Mouse (Mus musculus): Measurements from ENCODE around the gene Rnf207.

The Rnf207 gene

GRCm38 (mm10) chr4:152273621-152274236, 45.1 kb downstream of the Rnf207 start, which contains the start of gene Gpr153:
Gene Gpr153 (plus strand): TSS chr4:152274232.
- POLR2A ChIA-PET = interaction anchor here in 3 of 4 experiments (0.6 to 1.4 kb wide), 7 partner anchors 9 to 135 kb away, joined by 3 to 5 read pairs (median 3); no protein-coding TSS in a partner anchor
- CTCF ChIA-PET = interaction anchor here in 3 of 4 experiments (0.8 to 5.3 kb wide), 11 partner anchors 8 to 104 kb away, joined by 3 to 50 read pairs (median 3); partner anchors contain the start of gene Rpl22 (in 1 of the 3)

- CTCF ChIA-PET = interaction anchor here in 3 of 4 experiments (0.5 to 5.3 kb wide), 14 partner anchors 9 to 421 kb away, joined by 3 to 50 read pairs (median 4); no protein-coding TSS in a partner anchor
- POLR2A ChIA-PET = interaction anchor here in 3 of 4 experiments (0.6 to 2.4 kb wide), 7 partner anchors 9 to 1378 kb away, joined by 3 to 9 read pairs (median 4); no protein-coding TSS in a partner anchor
These were observed 45.6 kb downstream of the Rnf207 start for GRCm38 (mm10) chr4:152273191-152273590.

- ChIA-PET POLR2A (interaction anchor here (0.5 to 2.4 kb wide), 11 partner anchors 8 to 1377 kb away, joined by 3 to 9 read pairs (median 4); no protein-coding TSS in a partner anchor), CTCF (interaction anchor here (0.5 to 5.3 kb wide), 16 partner anchors 8 to 1402 kb away, joined by 3 to 50 read pairs (median 4); no protein-coding TSS in a partner anchor)
These were observed 46.2 kb downstream of the Rnf207 start for GRCm38 (mm10) chr4:152272449-152273049.

GRCm38 (mm10) chr4:152272006-152272405, 46.8 kb downstream of the Rnf207 start:
- ChIA-PET POLR2A (interaction anchor here (0.5 to 2.4 kb wide), 8 partner anchors 9 to 741 kb away, joined by 3 to 9 read pairs (median 4); no protein-coding TSS in a partner anchor), CTCF (interaction anchor here in 3 of 4 experiments (0.6 to 5.3 kb wide), 8 partner anchors 8 to 1401 kb away, joined by 3 to 50 read pairs (median 5); no protein-coding TSS in a partner anchor)

- POLR2A ChIA-PET = interaction anchor here in 2 of 4 experiments (1.4 to 2.4 kb wide), 2 partner anchors 9 to 10 kb away, joined by 4 to 9 read pairs; no protein-coding TSS in a partner anchor
- CTCF ChIA-PET = interaction anchor here in 1 of 4 experiments (1.4 kb wide), 1 partner anchor 62 kb away, joined by 3 read pairs; no protein-coding TSS in a partner anchor
These were observed 47.5 kb downstream of the Rnf207 start for GRCm38 (mm10) chr4:152271334-152271733.

GRCm38 (mm10) chr4:152270599-152270998, 48.2 kb downstream of the Rnf207 start:
- ChIA-PET CTCF (interaction anchor here in 2 of 4 experiments (0.5 to 1.3 kb wide), 2 partner anchors 44 to 58 kb away, joined by 3 to 4 read pairs; no protein-coding TSS in a partner anchor), POLR2A (interaction anchor here in 1 of 4 experiments (2.4 kb wide), 1 partner anchor 9 kb away, joined by 9 read pairs; no protein-coding TSS in a partner anchor)

- ChIA-PET CTCF (interaction anchor here in 2 of 4 experiments (0.7 to 1.3 kb wide), 3 partner anchors 12 to 131 kb away, joined by 3 read pairs; no protein-coding TSS in a partner anchor), POLR2A (no interaction called here)
These were observed 48.8 kb downstream of the Rnf207 start for GRCm38 (mm10) chr4:152269967-152270366.

GRCm38 (mm10) chr4:152267748-152268369, 50.9 kb downstream of the Rnf207 start:
- ChIA-PET CTCF (interaction anchor here in 2 of 4 experiments (0.8 to 1.5 kb wide), 5 partner anchors 9 to 118 kb away, joined by 3 to 4 read pairs (median 3); partner anchors contain the start of gene Rnf207 (in 1 of the 2)), POLR2A (interaction anchor here in 1 of 4 experiments (0.6 kb wide), 1 partner anchor 40 kb away, joined by 3 read pairs; no protein-coding TSS in a partner anchor)

GRCm38 (mm10) chr4:152266236-152266895, 52.4 kb downstream of the Rnf207 start:
- CTCF ChIA-PET = interaction anchor here (0.5 to 6.4 kb wide), 10 partner anchors 8 to 168 kb away, joined by 3 to 50 read pairs (median 5); partner anchors contain the start of gene Gpr153 (in 1 of the 4)
- POLR2A ChIA-PET = interaction anchor here in 2 of 4 experiments (1.2 to 1.4 kb wide), 2 partner anchors 52 to 89 kb away, joined by 3 to 4 read pairs; partner anchors contain the start of gene Acot7 (in 1 of the 2)

GRCm38 (mm10) chr4:152265791-152266190, 53.0 kb downstream of the Rnf207 start:
- ChIA-PET POLR2A (interaction anchor here in 2 of 4 experiments (1.1 to 1.4 kb wide), 3 partner anchors 18 to 88 kb away, joined by 3 to 4 read pairs (median 3); partner anchors contain the start of gene Acot7 (in 1 of the 2)), CTCF (interaction anchor here (0.5 to 6.4 kb wide), 20 partner anchors 8 to 262 kb away, joined by 3 to 50 read pairs (median 3); partner anchors contain the start of gene Gpr153 (in 2 of the 4))

GRCm38 (mm10) chr4:152264867-152265568, 53.8 kb downstream of the Rnf207 start:
- ChIA-PET POLR2A (interaction anchor here in 1 of 4 experiments (0.5 to 1.4 kb wide), 5 partner anchors 8 to 1158 kb away, joined by 3 to 4 read pairs (median 3); partner anchors contain the start of gene Acot7), CTCF (interaction anchor here (0.5 to 6.4 kb wide), 19 partner anchors 9 to 262 kb away, joined by 3 to 50 read pairs (median 4); partner anchors contain the start of gene Gpr153 (in 2 of the 4))

GRCm38 (mm10) chr4:152264177-152264530, 54.6 kb downstream of the Rnf207 start:
- CTCF ChIA-PET = interaction anchor here in 2 of 4 experiments (0.8 to 6.4 kb wide), 5 partner anchors 8 to 94 kb away, joined by 3 to 50 read pairs (median 3); partner anchors contain the start of gene Gpr153 (in 1 of the 2)
- POLR2A ChIA-PET = interaction anchor here in 2 of 4 experiments (0.5 to 2.6 kb wide), 6 partner anchors 9 to 1157 kb away, joined by 3 to 11 read pairs (median 3); partner anchors contain the start of gene Kcnab2 (in 1 of the 2)

GRCm38 (mm10) chr4:152263512-152264176, 55.1 kb downstream of the Rnf207 start:
- POLR2A ChIA-PET = interaction anchor here in 3 of 4 experiments (0.6 to 2.6 kb wide), 17 partner anchors 9 to 1237 kb away, joined by 3 to 11 read pairs (median 3); partner anchors contain the start of genes Acot7 (in 1 of the 3), Icmt (in 1 of the 3) and Kcnab2 (in 1 of the 3)
- CTCF ChIA-PET = interaction anchor here in 2 of 4 experiments (0.8 to 6.4 kb wide), 12 partner anchors 9 to 171 kb away, joined by 3 to 50 read pairs (median 4); partner anchors contain the start of gene Gpr153 (in 1 of the 2)

- POLR2A ChIA-PET = interaction anchor here in 3 of 4 experiments (0.6 to 2.6 kb wide), 20 partner anchors 9 to 1237 kb away, joined by 3 to 11 read pairs (median 3); partner anchors contain the start of genes Acot7 (in 1 of the 3), Gpr153 (in 1 of the 3), Icmt (in 1 of the 3) and Kcnab2 (in 1 of the 3)
- CTCF ChIA-PET = interaction anchor here (0.5 to 6.4 kb wide), 15 partner anchors 12 to 172 kb away, joined by 3 to 50 read pairs (median 5); partner anchors contain the start of gene Gpr153 (in 1 of the 4)
These were observed 55.7 kb downstream of the Rnf207 start for GRCm38 (mm10) chr4:152263089-152263488.

GRCm38 (mm10) chr4:152262187-152262586, 56.6 kb downstream of the Rnf207 start:
- CTCF ChIA-PET = interaction anchor here in 3 of 4 experiments (0.6 to 6.4 kb wide), 18 partner anchors 9 to 269 kb away, joined by 3 to 50 read pairs (median 5); partner anchors contain the start of gene Gpr153 (in 1 of the 3)

More at GRCm38 (mm10) chr4:152262187-152262586, 56.6 kb downstream of the Rnf207 start:
- POLR2A ChIA-PET = interaction anchor here in 3 of 4 experiments (0.7 to 2.6 kb wide), 18 partner anchors 8 to 252 kb away, joined by 3 to 11 read pairs (median 4); partner anchors contain the start of genes Acot7 (in 1 of the 3), Gpr153 (in 1 of the 3), Icmt (in 1 of the 3) and Kcnab2 (in 1 of the 3)
